Mouse (Mus musculus): ENCODE data around the gene Ubc.
A peak's percentile ranks its signal among the peaks of the same experiment; 100 is the strongest.
"Not testable (repeated sequence)": the region's sequence is repeated elsewhere in the genome, so short reads cannot be mapped to it uniquely, and the experiment has no call there.

Ubc gene

GRCm38 (mm10) chr5:125389579-125390441 is at the start of gene Ubc:
TSS of gene Ubc (minus strand) at chr5:125390202.
- DNase-seq: peak; percentile 92

GRCm38 (mm10) chr5:125434347-125434746 is 44.3 kb upstream of the Ubc start:
- DNase-seq: not testable (repeated sequence)

DNA sequence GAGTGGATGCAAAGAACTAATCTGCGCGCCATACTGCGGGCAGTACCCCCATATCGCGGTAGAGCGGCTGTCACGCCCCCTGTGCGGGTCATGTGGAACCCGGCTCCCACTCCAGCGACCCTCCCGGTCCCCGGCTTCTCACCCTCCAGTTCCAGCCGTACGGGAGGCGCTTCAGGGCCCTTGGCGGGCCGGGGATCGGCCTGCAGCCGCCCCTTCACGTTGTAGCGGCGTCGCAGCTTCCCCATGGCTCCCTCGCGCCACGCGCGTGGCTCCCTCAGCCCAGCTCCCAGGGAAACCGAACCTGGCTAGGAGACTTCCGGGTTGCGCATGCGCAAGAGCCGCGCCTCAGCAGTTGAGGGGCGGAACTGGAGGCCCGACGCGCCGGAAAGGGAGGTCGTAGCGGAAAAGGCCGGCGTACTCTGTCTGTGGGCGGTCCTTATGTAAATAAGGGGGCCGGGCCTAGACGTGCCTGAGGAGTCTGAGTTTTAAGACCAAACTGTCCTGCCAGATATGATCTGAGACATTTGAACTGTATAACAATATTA is 43.9 kb upstream of the Ubc start, which contains the start of gene Dhx37:
Gene Dhx37, minus strand, starts transcription at position 329 of the 545 bp plus-strand sequence.
- peak; percentile 95 for DNase-seq

DNA sequence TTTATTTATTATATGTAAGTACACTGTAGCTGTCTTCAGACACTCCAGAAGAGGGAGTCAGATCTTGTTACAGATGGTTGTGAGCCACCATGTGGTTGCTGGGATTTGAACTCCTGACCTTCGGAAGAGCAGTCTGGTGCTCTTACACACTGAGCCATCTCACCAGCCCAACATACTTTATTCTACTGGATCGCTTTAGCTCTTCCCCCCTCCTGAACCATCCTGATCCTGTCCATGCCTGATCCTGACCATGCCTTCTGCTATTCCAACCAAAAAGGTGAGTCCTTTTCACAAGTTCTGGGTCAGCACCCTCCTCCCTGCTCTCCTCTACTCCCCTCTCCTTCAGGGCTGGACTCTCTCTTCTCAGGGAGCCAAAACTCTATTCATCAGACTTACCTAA is 42.3 kb upstream of the Ubc start:
- DNase-seq: not testable (repeated sequence)

DNA sequence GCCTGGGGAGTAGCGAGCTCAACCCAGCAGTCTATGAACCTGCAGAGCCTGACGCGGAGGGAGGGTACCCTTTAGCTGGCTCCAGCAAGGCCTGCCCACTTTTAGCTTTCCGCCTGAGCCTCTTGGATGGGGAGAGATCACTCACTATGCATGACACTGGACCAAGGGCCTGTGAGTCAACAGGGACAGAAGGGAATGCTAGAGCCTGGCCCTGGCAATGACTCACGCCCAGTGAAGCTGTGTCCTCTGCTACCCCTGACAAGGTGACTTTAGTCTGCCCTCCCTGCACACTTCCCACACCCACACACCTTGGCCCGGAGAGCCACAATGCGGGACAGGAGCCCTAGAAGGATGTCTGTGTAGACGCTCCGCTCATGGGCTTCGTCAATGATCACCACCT is 36.3 kb upstream of the Ubc start:
- DNase-seq: no peak

DNA sequence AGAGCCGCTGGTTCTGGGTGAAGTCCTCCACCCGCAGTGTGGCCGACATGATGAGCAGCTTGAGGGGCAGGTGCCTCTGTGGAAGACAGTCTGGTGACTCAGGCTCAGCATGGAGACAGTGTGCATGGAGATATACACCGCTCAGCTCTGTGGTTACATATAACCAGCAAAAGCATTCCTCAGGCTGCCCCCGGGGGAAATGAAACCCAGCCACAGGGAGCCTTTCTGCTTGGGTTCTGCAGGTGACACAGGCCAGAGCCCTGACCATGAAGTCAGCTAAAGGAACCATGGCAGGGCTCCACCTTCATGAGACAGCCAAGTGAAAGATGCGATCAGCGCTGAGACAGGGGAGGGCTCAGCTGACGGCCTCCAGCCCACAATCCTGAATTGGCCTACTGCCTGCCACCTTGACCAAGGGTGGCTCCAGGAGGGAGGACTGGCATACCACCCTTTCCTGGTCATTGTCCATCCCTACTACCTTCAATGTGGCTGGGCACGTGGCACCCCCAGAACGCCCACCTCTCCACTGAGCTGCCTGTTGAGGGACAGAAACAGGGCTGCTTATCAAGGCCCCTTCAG is 35.8 kb upstream of the Ubc start:
- DNase-seq: no peak

- no peak for DNase-seq
These were observed 29.1 kb upstream of the Ubc start for GRCm38 (mm10) chr5:125419124-125419523.

GRCm38 (mm10) chr5:125418636-125419035 is 28.6 kb upstream of the Ubc start:
- no peak for DNase-seq

- no peak for DNase-seq
These were observed 26.2 kb upstream of the Ubc start for GRCm38 (mm10) chr5:125416183-125416582.

DNA sequence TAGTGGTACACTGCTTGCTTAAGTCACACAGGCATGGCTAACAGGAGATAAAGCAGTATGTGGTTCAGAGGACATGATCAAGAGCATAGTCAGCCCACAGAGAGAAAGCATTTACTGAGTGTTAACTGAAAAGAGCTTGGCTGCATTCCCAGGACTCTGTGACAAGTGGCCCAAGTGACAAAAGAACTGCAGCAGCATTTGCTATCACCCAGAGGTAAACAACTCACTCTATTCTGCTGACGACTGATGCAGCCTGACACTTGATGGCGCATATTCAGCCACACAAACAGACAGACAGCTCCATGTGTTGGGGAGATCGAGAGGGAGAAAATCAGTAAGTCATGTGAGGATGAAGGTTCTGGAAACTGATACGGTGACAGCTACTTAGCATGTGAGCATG is 23.8 kb upstream of the Ubc start:
- no peak for DNase-seq

DNA sequence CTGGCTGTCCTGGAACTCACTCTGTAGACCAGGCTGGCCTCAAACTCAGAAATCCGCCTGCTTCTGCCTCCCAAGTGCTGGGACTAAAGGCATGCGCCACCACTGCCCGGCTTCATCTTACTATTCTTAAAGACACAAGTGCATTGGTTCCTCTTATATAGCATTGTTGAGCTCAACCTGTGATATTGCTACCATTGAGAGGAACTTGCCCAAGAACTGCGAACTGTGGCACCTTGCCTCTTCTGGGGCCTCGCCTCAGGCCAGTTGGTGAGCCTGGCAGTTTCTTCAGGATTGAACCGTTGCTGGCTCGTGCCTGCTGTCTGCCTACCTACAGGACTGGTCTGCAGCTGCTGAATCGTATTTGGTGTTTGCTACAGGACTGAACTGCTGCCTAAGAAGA is 22.5 kb upstream of the Ubc start:
- DNase-seq: not testable (repeated sequence)

- DNase-seq: peak; percentile 77
These were observed 22.0 kb upstream of the Ubc start for GRCm38 (mm10) chr5:125411972-125412530.

DNA sequence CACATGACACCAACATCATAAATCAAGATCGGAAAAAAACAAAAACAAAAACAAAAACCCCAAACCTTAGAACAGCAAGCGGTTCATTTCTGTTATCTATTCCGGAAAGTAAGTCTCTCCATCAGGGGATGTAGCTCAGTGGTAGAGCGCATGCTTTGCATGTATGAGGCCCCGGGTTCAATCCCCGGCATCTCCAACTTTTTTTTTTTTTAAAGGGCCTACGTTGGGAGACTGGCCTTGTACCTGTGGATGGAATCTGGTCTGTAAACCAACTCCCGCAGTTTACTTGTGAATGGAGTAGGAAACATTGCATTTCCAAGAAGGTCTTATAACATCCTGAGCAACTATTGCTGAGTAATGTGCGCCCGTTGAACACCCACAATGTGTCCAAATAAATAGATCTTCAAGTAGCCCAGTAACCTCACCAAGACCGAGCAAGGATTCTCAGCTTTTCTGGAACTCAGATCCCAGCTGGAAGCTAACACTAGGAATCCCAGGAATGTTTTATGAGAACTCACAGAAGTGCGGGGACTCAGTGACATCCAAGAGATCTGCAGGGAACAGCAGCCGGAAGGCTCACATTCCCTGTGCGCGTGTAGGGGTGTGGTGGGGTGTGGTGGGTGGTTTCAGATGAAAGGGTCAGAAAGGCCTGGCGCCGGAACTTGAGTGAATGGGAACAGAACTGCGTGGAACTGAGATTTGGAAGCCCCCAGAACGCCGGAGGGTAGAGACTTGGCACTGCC is 19.5 kb upstream of the Ubc start:
- DNase-seq: no peak

DNA sequence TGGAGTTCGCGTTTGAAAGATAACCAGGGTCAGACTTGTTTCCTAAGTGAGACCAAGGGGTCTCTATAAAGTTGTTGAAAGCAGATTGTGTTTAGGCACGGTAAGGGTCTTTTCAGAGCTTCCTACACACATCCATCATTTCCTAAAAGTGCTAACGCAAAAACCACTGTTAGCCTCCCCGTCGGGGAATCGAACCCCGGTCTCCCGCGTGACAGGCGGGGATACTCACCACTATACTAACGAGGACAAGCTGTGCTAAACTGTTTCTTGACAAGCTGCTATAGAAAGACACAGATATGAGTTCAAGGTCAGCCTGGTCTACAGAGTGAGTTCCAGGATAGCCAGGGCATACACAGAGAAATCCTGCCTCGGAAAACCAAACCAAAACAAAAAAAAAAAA is 18.8 kb upstream of the Ubc start:
- peak; percentile 79 for DNase-seq

- DNase-seq: no peak
These were observed 18.0 kb upstream of the Ubc start for GRCm38 (mm10) chr5:125407910-125408575.

DNA sequence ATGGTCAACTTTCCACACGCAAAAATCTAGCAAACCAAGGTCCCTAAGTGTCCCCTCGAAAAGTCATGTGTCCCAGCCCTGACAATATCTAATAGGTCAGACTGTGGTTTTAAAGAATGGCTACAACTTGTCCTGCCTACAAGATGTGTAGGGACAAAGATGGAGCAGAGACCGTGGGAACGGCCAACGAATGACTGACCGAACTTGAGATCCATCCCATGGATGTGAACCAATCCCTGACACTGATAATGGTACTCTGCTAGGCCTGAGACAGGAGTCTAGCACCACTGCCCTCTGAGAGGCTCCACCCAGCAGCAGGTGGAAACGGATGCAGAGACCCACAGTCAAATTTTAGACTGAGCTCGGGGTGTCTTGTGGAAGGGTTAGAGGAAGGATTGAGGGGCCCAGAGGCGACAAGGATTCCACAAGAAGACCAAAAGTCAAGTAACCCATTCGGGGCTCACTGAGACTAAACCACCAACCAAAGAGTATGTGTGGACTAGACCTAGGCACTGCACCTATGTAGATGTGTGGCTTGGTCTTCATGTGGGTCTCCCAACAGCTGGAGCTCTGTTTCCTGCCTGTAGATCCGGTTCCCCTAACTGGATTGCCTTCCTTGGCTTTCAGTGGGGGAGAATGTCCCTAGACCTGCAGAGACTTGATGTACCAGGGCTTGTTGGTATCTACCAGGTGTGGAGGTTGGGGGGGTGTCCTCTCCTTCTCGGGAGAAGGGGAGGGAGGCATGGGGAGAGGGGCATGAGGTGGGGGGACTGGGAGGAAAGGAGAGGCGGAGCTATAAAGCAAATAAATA is 17.2 kb upstream of the Ubc start:
- DNase-seq: no peak

- peak; percentile 55 for DNase-seq
These were observed 16.5 kb upstream of the Ubc start for GRCm38 (mm10) chr5:125406322-125407016.

DNA sequence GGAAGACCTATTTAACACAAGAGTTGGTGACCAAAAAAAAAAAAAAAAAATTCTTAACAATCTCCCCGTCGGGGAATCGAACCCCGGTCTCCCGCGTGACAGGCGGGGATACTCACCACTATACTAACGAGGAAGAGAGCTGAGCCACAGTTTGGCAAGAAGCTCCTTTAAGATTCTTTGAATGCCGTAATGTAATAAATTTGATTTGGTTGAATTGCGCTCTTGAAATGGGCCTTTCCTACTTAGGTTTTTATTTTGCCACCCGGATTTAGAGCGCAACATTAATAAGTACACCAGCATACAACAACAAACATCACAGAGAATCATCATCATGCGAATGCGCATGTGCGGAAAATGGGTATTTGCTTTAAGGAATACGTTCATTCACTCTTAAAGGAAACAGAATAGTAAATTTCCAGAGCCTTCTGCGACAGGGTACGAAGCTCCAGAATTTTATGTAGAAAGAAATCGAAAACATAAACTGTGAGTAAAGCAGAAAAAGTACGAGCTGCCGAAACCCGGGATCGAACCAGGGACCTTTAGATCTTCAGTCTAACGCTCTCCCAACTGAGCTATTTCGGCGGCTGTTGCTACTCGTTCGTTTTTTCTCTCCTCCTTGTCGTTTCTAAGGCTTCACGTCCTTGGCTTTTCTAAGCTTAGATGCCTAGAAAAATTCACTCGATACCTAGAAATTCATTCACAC is 15.7 kb upstream of the Ubc start:
- DNase-seq: peak; percentile 87

- DNase-seq: peak; percentile 78
These were observed 15.0 kb upstream of the Ubc start for GRCm38 (mm10) chr5:125404903-125405545.

GRCm38 (mm10) chr5:125404536-125404902 is 14.5 kb upstream of the Ubc start:
- DNase-seq: no peak
